Mouse (Mus musculus): ENCODE measurements at regions not wholly inside any gene's neighbourhood (a gene's known extent, or its start where the extent isn't known, plus 50 kb on each side); places are given as distances from the start of the nearest gene placed in this dataset.

DNA sequence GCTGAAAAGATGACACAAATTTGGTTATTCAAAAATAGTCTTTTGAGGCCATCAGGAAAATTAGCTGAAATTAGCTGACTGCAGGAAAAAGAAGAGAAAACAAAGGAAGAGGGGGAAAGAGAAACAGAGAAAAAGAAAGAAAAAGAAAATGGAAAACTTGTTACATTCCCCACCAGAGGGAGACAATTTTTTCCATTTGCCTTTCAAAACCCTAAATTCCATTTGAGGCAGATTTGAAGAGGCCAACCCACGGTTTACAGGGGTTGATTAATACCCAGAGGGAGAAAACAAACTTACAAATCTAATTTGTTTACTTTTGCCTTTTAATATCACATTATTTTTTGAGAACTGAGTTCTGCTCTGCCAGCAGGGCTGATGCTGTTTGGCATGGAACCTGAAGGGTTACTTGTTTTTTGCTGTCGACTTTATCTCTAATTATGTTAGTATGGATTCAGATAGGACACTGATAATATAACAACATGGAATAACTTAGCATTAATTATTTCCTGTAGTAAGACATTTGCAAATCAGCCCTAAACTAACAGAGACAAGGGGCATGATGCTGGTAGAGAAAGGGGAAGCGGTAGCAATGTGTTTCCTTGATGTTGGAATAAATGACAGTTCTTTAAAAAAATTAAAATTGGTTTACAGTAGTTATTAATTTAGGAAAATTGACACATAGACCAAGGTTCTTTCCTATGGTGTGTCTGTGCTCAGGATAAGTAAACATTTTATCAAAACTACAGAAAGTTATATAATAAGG lies 114.4 kb upstream of the Pkn2 start:
- WGBS, result 52% methylated on average over 3 of the region's 3 CpGs
- no peaks in the 10 kb centered on the region for H3K27me3 ChIP-seq (ENCODE audit: control insufficient read depth, insufficient read depth, low read length)
- H3K9ac ChIP-seq (ENCODE audit: low read length), result no peak overlapping the region
- no peak overlapping the region for H3K4me2 ChIP-seq (ENCODE audit: low read length)
- H3K9me3 ChIP-seq (ENCODE audit: control insufficient read depth, low read length), result no peaks in the 10 kb centered on the region
- no peak overlapping the region for H3K4me3 ChIP-seq (ENCODE audit: control insufficient read depth in 1 of 2, insufficient read depth in 1 of 2, low read depth in 1 of 2, low read length in 2 of 2)
- ATAC-seq (ENCODE audit: insufficient number of reproducible peaks, insufficient read depth, low FRiP score, low read depth), result no peak
- no peak overlapping the region for H3K27ac ChIP-seq (replicated peaks in 1 of 2; ENCODE audit: control insufficient read depth in 1 of 2, insufficient read depth in 1 of 2, low read depth in 2 of 2, low read length in 2 of 2)
- no peaks in the 10 kb centered on the region for H3K36me3 ChIP-seq (ENCODE audit: control insufficient read depth, insufficient read depth, low read length)
- no peaks in the 10 kb centered on the region for H3K4me1 ChIP-seq (ENCODE audit: control insufficient read depth in 2 of 2, insufficient read depth in 2 of 2, low read length in 2 of 2)

DNA sequence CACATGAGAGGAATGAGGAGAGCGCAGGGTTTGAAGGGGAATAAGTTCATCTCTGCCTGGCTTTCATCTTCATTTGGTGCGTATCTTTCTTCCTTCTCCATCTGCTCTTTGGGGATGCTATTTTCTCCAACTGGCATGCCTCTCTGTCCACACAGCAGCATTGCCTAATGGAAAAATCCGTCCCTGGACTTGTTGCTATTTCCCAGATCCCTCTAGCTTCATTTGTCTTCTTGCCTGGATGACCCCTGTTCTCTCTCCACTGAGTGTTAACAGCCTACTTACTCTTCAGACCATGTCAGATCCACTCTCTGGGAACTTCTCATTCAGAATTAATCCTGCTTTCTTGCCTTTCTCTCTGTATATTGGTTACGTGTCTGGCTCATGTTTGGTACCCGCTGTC lies 102.7 kb upstream of the Pkn2 start:
- H3K27me3 ChIP-seq (ENCODE audit: control insufficient read depth, insufficient read depth, low read length), result no peaks in the 10 kb centered on the region
- no peak for ATAC-seq (ENCODE audit: insufficient number of reproducible peaks, insufficient read depth, low FRiP score, low read depth)
- WGBS, result 49% methylated on average over 5 of the region's 5 CpGs
- H3K4me1 ChIP-seq (ENCODE audit: control insufficient read depth in 2 of 2, insufficient read depth in 2 of 2, low read length in 2 of 2), result peaks cover 0 to 15% of the 10 kb centered on the region in 2 experiments; a peak in 2 of 4 replicates
- H3K4me3 ChIP-seq (ENCODE audit: control insufficient read depth in 1 of 2, insufficient read depth in 1 of 2, low read depth in 1 of 2, low read length in 2 of 2), result no peak overlapping the region
- H3K36me3 ChIP-seq (ENCODE audit: control insufficient read depth, insufficient read depth, low read length), result no peaks in the 10 kb centered on the region
- H3K27ac ChIP-seq (replicated peaks in 1 of 2; ENCODE audit: control insufficient read depth in 1 of 2, insufficient read depth in 1 of 2, low read depth in 2 of 2, low read length in 2 of 2), result peak overlapping the region; percentile 2 to 19; a peak in 3 of 4 replicates
- no peaks in the 10 kb centered on the region for H3K9me3 ChIP-seq (ENCODE audit: control insufficient read depth, low read length)
- H3K9ac ChIP-seq (ENCODE audit: low read length), result no peak overlapping the region
- H3K4me2 ChIP-seq (ENCODE audit: low read length), result no peak overlapping the region

DNA sequence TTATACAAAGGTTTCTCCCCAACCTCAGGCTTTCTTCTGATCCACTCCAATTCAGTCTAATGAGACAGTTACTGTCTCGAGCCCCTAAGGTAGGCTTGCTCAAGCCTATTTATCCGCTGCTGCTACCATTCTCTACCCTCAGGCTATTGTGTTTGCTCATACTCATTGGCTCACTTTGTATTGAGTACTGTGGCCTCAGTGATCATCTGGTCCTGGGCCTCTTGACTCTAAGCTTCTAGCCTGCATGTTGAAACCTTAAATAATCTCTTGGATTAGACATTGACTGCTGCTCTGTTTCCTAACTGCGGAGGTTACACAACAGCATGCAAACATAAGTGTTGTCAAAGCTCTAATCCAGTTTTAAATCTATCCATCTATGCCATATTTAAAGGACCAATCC lies 99.4 kb upstream of the Pkn2 start:
- no peak for ATAC-seq (ENCODE audit: insufficient number of reproducible peaks, insufficient read depth, low FRiP score, low read depth)
- no peak overlapping the region for H3K27ac ChIP-seq (replicated peaks in 1 of 2; ENCODE audit: control insufficient read depth in 1 of 2, insufficient read depth in 1 of 2, low read depth in 2 of 2, low read length in 2 of 2)
- H3K9me3 ChIP-seq (ENCODE audit: control insufficient read depth, low read length), result no peaks in the 10 kb centered on the region
- no peaks in the 10 kb centered on the region for H3K36me3 ChIP-seq (ENCODE audit: control insufficient read depth, insufficient read depth, low read length)
- no peak overlapping the region for H3K4me3 ChIP-seq (ENCODE audit: control insufficient read depth in 1 of 2, insufficient read depth in 1 of 2, low read depth in 1 of 2, low read length in 2 of 2)
- no peak overlapping the region for H3K4me2 ChIP-seq (ENCODE audit: low read length)
- no peaks in the 10 kb centered on the region for H3K27me3 ChIP-seq (ENCODE audit: control insufficient read depth, insufficient read depth, low read length)
- H3K4me1 ChIP-seq (ENCODE audit: control insufficient read depth in 2 of 2, insufficient read depth in 2 of 2, low read length in 2 of 2), result peaks cover 5 to 21% of the 10 kb centered on the region in 2 experiments
- 86% methylated on average over 3 of the region's 3 CpGs for WGBS
- H3K9ac ChIP-seq (ENCODE audit: low read length), result no peak overlapping the region

DNA sequence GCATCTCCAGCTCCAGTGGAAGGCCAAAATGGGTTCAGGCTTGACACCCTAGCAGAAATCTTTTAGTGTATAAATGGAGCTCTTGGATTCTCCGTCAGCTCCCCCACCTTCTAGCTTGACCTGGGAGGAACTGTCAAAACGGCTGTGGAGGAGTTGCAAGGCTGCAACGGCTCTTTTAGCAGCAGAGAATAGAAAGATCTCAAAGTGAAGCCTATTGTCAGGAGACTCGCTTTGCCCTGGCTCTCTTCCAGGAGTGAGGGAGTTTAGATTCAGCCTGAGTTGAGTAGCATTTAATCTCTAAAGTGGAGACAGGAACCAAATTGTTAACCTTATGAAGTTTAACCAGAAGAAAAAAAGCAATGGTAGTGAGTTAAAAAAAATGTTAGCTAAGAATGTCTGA lies 97.4 kb upstream of the Pkn2 start:
- H3K9ac ChIP-seq (ENCODE audit: low read length), result no peak overlapping the region
- peaks cover 5 to 12% of the 10 kb centered on the region in 2 experiments for H3K4me1 ChIP-seq (ENCODE audit: control insufficient read depth in 2 of 2, insufficient read depth in 2 of 2, low read length in 2 of 2)
- H3K4me2 ChIP-seq (ENCODE audit: low read length), result peak overlapping the region; percentile 17; the same call in 1 of the 2 replicates
- H3K36me3 ChIP-seq (ENCODE audit: control insufficient read depth, insufficient read depth, low read length), result no peaks in the 10 kb centered on the region
- peak overlapping the region in 1 of 2 experiments; percentile 20; a peak in 3 of 4 replicates for H3K27ac ChIP-seq (replicated peaks in 1 of 2; ENCODE audit: control insufficient read depth in 1 of 2, insufficient read depth in 1 of 2, low read depth in 2 of 2, low read length in 2 of 2)
- ATAC-seq (ENCODE audit: insufficient number of reproducible peaks, insufficient read depth, low FRiP score, low read depth), result no peak
- WGBS, result 8% methylated on average over 4 of the region's 4 CpGs
- H3K27me3 ChIP-seq (ENCODE audit: control insufficient read depth, insufficient read depth, low read length), result no peaks in the 10 kb centered on the region
- no peaks in the 10 kb centered on the region for H3K9me3 ChIP-seq (ENCODE audit: control insufficient read depth, low read length)
- no peak overlapping the region for H3K4me3 ChIP-seq (ENCODE audit: control insufficient read depth in 1 of 2, insufficient read depth in 1 of 2, low read depth in 1 of 2, low read length in 2 of 2)

DNA sequence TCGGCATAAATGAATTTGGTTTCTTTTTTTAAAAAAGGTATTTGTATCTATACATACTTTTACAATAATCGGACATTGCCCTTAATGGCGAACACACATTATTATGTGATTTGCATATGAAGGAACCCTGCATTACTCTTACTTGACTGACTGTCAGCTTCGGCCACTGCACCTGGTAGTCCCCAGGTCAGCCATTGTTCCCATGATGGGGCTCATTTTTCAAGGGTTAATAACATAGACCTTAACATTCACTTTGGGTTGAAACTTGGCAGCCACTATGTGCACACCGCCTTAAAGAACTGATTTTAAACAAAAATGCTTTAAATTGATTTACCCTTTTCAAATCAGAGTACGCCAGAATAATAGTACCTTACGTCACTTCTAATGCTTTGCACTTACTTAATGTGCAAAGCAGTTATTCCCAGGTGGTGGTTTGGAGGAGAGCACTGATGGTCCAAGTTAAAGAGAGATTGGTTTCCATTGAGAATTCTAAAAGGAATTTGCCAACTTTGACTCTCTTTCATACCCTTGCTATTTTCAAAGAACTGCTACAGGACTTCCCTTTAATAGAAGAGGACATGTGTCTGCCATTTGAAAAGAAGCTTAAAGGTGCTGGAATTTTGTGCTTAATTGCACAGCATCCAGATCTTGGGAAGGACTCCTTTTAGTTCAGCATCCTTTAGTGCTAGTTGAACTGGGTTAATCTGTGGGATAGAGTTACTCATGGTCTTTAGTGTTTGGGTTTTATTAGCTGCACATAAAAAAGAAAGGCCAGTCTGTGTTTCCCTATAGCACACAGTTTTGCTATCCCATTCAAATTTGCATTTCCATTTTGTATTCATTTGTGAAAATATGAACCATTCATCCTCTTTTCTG lies 95.0 kb upstream of the Pkn2 start:
- 90% methylated on average over 7 of the region's 7 CpGs for WGBS
- Histone ChIP-seq H3K4me1 (ENCODE audit: control insufficient read depth in 2 of 2, insufficient read depth in 2 of 2, low read length in 2 of 2) (peaks cover 5 to 10% of the 10 kb centered on the region in 2 experiments), H3K27ac (replicated peaks in 1 of 2; ENCODE audit: control insufficient read depth in 1 of 2, insufficient read depth in 1 of 2, low read depth in 2 of 2, low read length in 2 of 2) (no peak overlapping the region), H3K9me3 (ENCODE audit: control insufficient read depth, low read length) (no peaks in the 10 kb centered on the region), H3K36me3 (ENCODE audit: control insufficient read depth, insufficient read depth, low read length) (no peaks in the 10 kb centered on the region), H3K4me3 (ENCODE audit: control insufficient read depth in 1 of 2, insufficient read depth in 1 of 2, low read depth in 1 of 2, low read length in 2 of 2) (no peak overlapping the region), H3K27me3 (ENCODE audit: control insufficient read depth, insufficient read depth, low read length) (no peaks in the 10 kb centered on the region), H3K4me2 (ENCODE audit: low read length) (no peak overlapping the region), H3K9ac (ENCODE audit: low read length) (no peak overlapping the region)
- ATAC-seq (ENCODE audit: insufficient number of reproducible peaks, insufficient read depth, low FRiP score, low read depth), result no peak

DNA sequence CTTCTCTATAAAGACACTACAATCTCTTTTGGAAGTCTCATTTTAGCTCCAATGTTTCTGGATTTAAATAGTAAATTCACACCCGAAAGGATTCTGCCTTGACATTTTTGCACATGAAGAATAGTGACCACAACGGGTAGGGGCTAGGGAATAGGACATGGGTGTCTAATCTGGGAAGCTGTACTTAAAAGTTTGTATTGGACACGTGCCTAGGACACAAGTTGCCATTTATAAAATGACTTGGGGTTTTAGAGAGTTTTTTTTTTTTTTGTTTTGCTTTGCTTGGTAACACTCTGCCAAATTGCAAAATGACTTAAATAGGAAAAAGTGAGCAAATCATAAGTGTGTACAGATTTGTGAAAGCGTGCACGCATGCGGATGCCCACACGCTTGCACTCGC lies 93.8 kb upstream of the Pkn2 start:
- Histone ChIP-seq H3K36me3 (ENCODE audit: control insufficient read depth, insufficient read depth, low read length) (no peaks in the 10 kb centered on the region), H3K9ac (ENCODE audit: low read length) (no peak overlapping the region), H3K27me3 (ENCODE audit: control insufficient read depth, insufficient read depth, low read length) (no peaks in the 10 kb centered on the region), H3K9me3 (ENCODE audit: control insufficient read depth, low read length) (no peaks in the 10 kb centered on the region), H3K4me1 (ENCODE audit: control insufficient read depth in 2 of 2, insufficient read depth in 2 of 2, low read length in 2 of 2) (peaks cover 5 to 10% of the 10 kb centered on the region in 2 experiments), H3K27ac (replicated peaks in 1 of 2; ENCODE audit: control insufficient read depth in 1 of 2, insufficient read depth in 1 of 2, low read depth in 2 of 2, low read length in 2 of 2) (no peak overlapping the region), H3K4me2 (ENCODE audit: low read length) (no peak overlapping the region), H3K4me3 (ENCODE audit: control insufficient read depth in 1 of 2, insufficient read depth in 1 of 2, low read depth in 1 of 2, low read length in 2 of 2) (no peak overlapping the region)
- 76% methylated on average over 8 of the region's 8 CpGs for WGBS
- no peak for ATAC-seq (ENCODE audit: insufficient number of reproducible peaks, insufficient read depth, low FRiP score, low read depth)

DNA sequence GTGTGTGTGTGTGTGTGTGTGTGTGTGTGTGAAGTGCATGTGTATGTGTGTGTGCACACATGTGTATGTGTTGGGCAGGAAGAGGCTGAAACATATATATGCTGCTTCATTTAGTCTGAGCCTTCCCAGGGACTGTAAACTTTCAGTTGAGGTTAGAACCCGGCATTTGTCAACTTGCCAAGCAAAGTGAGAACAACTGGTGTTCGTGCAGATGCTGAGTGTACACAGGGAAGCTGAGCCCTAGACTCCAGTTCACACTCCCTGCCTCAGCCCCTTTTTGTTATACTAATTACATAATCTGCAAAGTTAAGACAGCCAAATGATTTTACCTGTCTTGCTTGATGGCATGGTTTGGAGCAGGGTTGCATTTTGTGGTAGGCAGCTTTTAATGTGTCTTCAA lies 87.7 kb upstream of the Pkn2 start:
- 43% methylated on average over 2 of the region's 2 CpGs for WGBS
- no peak overlapping the region for H3K27ac ChIP-seq (replicated peaks in 1 of 2; ENCODE audit: control insufficient read depth in 1 of 2, insufficient read depth in 1 of 2, low read depth in 2 of 2, low read length in 2 of 2)
- H3K4me2 ChIP-seq (ENCODE audit: low read length), result no peak overlapping the region
- no peak overlapping the region for H3K9ac ChIP-seq (ENCODE audit: low read length)
- no peaks in the 10 kb centered on the region for H3K36me3 ChIP-seq (ENCODE audit: control insufficient read depth, insufficient read depth, low read length)
- ATAC-seq (ENCODE audit: insufficient number of reproducible peaks, insufficient read depth, low FRiP score, low read depth), result no peak
- H3K9me3 ChIP-seq (ENCODE audit: control insufficient read depth, low read length), result no peaks in the 10 kb centered on the region
- no peaks in the 10 kb centered on the region; a peak in 1 of 4 replicates for H3K4me1 ChIP-seq (ENCODE audit: control insufficient read depth in 2 of 2, insufficient read depth in 2 of 2, low read length in 2 of 2)
- no peaks in the 10 kb centered on the region for H3K27me3 ChIP-seq (ENCODE audit: control insufficient read depth, insufficient read depth, low read length)
- H3K4me3 ChIP-seq (ENCODE audit: control insufficient read depth in 1 of 2, insufficient read depth in 1 of 2, low read depth in 1 of 2, low read length in 2 of 2), result no peak overlapping the region

All from heart, embryonic 14.5 days (tissue).